Mouse (Mus musculus): ENCODE data around the gene Scn3b.

DNA sequence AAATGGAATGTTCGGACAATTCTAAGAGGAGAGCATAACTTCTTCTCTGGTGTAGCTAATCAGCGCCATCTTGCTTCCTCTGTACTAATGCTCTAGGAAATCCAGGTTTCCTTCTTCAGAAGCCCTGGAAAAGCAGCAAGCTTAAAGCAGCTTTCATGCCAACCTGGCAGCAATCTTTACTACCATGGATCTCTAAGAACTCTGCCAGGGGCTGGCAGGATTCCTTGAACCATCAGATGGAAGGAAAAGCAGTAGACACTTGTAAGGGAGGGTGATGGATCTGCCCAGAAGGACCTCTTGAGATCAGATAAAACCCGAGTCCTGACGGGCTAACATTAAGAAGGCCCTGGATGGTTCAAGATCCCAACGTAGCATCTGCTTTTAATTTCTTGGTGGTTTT, 27.2 kb downstream of the Scn3b start:
- TF ChIP-seq CTCF (IDR thresholded peaks at IDR 0.05; ENCODE audit: borderline replicate concordance, insufficient read depth, low read length) = no peak
- TF ChIP-seq POLR2A (IDR thresholded peaks at IDR 0.05; ENCODE audit: low read depth, low read length) = no peak

Data from embryonic fibroblast, embryonic 13.5 days (primary cell).